In genomic region chr2:50272165-50272564, GRCm38 (mm10) we compare ENCODE assay signal across 10 mouse cellular contexts. TPM values are rescaled to one million over a fixed set of nuclear protein-coding genes. Genes with fewer than 3 reads are reported as not detected.
A peak's percentile ranks its signal among the peaks of the same experiment; 100 is the strongest.
DNase-seq lines count a peak whose midpoint lies in the region; ATAC-seq and TF ChIP-seq lines count a peak whose summit lies in the region.
"Had no signal": no experiment of that assay in that cellular context is flagged by ENCODE, and none has a peak within 500 bp of the region (broad histone marks: within the 10 kb centered on the region; RNA-seq: fewer than 3 reads in every experiment).

No protein-coding gene starts in this region.

- no peaks in the 10 kb centered on the region for H3K36me3 ChIP-seq in liver, embryonic 14.5 days (replicated peaks; ENCODE audit: control insufficient read depth, insufficient read depth, low read depth)
- H3K36me3 ChIP-seq in liver, embryonic 12.5 days, result peaks cover 10% of the 10 kb centered on the region

- H3K9ac ChIP-seq in liver, embryonic 14.5 days (replicated peaks), result no peak overlapping the region
- H3K9ac ChIP-seq in liver, embryonic 12.5 days, result no peak overlapping the region

- intact Hi-C loops in gastrocnemius, adult 2 months (cut with DNase I), result loop anchor here (1.0 to 10.0 kb wide), 3 partner anchors 207 to 508 kb away; partner anchors contain the start of gene Lypd6
- intact Hi-C loops in gastrocnemius, postnatal 14 days (cut with DNase I; ENCODE audit: low total_unique reads), result loop anchor here (2.0 kb wide), 1 partner anchor 509 kb away; no protein-coding TSS in a partner anchor

- WGBS in liver, embryonic 14.5 days (ENCODE audit: insufficient replicate concordance), result 25% methylated on average over 5 of the region's 5 CpGs
- 32% methylated on average over 5 of the region's 5 CpGs for WGBS in liver, embryonic 12.5 days (ENCODE audit: insufficient replicate concordance)

- ATAC-seq in liver, embryonic 14.5 days (ENCODE audit: insufficient read depth), result no peak
- no peak for ATAC-seq in liver, embryonic 12.5 days

- no peak overlapping the region for H3K27ac ChIP-seq in gastrocnemius, adult 2 months
- no peak overlapping the region for H3K27ac ChIP-seq in liver, embryonic 14.5 days
- H3K27ac ChIP-seq in liver, embryonic 12.5 days, result no peak overlapping the region

- H3K9me3 ChIP-seq in liver, embryonic 14.5 days (ENCODE audit: control insufficient read depth, low read length), result no peaks in the 10 kb centered on the region
- no peaks in the 10 kb centered on the region for H3K9me3 ChIP-seq in liver, embryonic 12.5 days (replicated peaks)

- no peak overlapping the region for H3K4me3 ChIP-seq in gastrocnemius, adult 2 months
- no peak overlapping the region for H3K4me3 ChIP-seq in liver, embryonic 14.5 days (ENCODE audit: insufficient read depth in 1 of 2, low read depth in 2 of 2, low read length in 2 of 2)
- H3K4me3 ChIP-seq in liver, embryonic 12.5 days, result no peak overlapping the region

- no peaks in the 10 kb centered on the region for H3K27me3 ChIP-seq in liver, embryonic 14.5 days (ENCODE audit: control insufficient read depth, insufficient read depth, low read length)
- no peaks in the 10 kb centered on the region for H3K27me3 ChIP-seq in liver, embryonic 12.5 days (replicated peaks)

- no peak overlapping the region for H3K4me2 ChIP-seq in liver, embryonic 14.5 days (ENCODE audit: low read depth)
- no peak overlapping the region for H3K4me2 ChIP-seq in liver, embryonic 12.5 days

- no peak for DNase-seq in gastrocnemius, adult 2 months
- no peak for DNase-seq in gastrocnemius, postnatal 14 days
- DNase-seq in liver, embryonic 14.5 days (ENCODE audit: low read depth in 3 of 3, low spot score in 3 of 3), result no peak
- DNase-seq in Muller cell, postnatal 12 days (ENCODE audit: inconsistent ontology term), result peak; percentile 48
- peak; percentile 15 for DNase-seq in lung, postnatal 36 days
- no peak for DNase-seq in urinary bladder, postnatal 10 days (ENCODE audit: low spot score)
- DNase-seq in layer of hippocampus, postnatal 36 days, result no peak
- DNase-seq: heart, adult 18-20 months; kidney, postnatal 25 days had no signal

- TF ChIP-seq EP300 in liver, embryonic 14.5 days (IDR thresholded peaks at IDR 0.05; ENCODE audit: low read depth), result no peak

- peak; percentile 78 for TF ChIP-seq CTCF in gastrocnemius, adult 2 months (IDR thresholded peaks at IDR 0.05)
- TF ChIP-seq CTCF in liver, embryonic 14.5 days (IDR thresholded peaks at IDR 0.05; ENCODE audit: low read depth), result peak; percentile 22; the same call in 1 of the 2 replicates

- H3K4me1 ChIP-seq in liver, embryonic 14.5 days (replicated peaks; ENCODE audit: control insufficient read depth in 2 of 2, insufficient read depth in 2 of 2, low read length in 1 of 2), result no peaks in the 10 kb centered on the region
- no peaks in the 10 kb centered on the region for H3K4me1 ChIP-seq in liver, embryonic 12.5 days

RNA-seq across cellular contexts. Expression of gene Mmadhc, which starts 24.4 kb away (rescaled TPM):
- total RNA-seq in gastrocnemius, adult 2 months (2021), result 100 to 1,000 TPM; 100 to 117 TPM
- total RNA-seq in gastrocnemius, postnatal 14 days (2021), result 100 to 1,000 TPM; 114 to 117 TPM
- polyA plus RNA-seq in liver, embryonic 14.5 days (2012; rRNA removed), result 38.0 and 43.7 TPM in 2 replicates
- 79.7 TPM in 2 replicates for polyA plus RNA-seq in liver, embryonic 14.5 days (2014; fragmentation: Nextera tagmentation; extraction: Ambion mirVana)
- 109 TPM in 2 replicates for polyA plus RNA-seq in liver, embryonic 12.5 days (2016; fragmentation: Nextera tagmentation; extraction: Ambion mirVana)
- 10 to 100 TPM; 51.6 to 58.0 TPM for total RNA-seq in layer of hippocampus, postnatal 36 days (2021)

Comparison
In these comparisons a context has a peak if more than half of its experiments do, and no peak if none do; other contexts are left out.
1. DNase-seq: peak in Muller cell, postnatal 12 days (single experiment) and lung, postnatal 36 days (single experiment); none in gastrocnemius, adult 2 months (single experiment), gastrocnemius, postnatal 14 days (single experiment), liver, embryonic 14.5 days (0 of 3), urinary bladder, postnatal 10 days (single experiment) and layer of hippocampus, postnatal 36 days (0 of 2).